Mouse (Mus musculus): ENCODE data around the gene Kdm7a. TPM values are rescaled to one million over a fixed set of nuclear protein-coding genes. Genes with fewer than 3 reads are reported as not detected.

Gene Kdm7a
- polyA plus RNA-seq, 1 experiment = 3.6 TPM

DNA sequence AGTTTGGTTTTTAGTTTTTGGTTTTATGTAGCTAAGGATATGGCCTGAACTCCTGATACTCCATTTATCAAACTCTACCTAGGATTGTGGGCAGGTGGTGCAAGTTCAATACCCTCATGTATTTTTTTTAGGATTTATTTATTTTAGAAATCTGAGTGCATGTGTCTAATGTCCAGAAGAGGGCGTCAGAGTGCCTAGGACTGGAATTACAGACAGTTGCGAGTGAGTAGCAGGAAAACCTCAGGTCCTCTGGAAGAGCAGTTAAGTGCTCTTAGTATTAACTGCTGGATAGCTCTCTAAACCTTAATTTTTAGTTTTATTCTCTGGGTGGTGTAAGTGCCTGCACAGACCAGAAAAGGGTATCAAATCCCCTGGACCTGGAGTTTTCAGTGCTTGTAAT lies 19.4 kb downstream of the Kdm7a start:
- no peak for TF ChIP-seq POLR2A (IDR thresholded peaks at IDR 0.05; ENCODE audit: low read depth, low read length)
- no peak for TF ChIP-seq CTCF (IDR thresholded peaks at IDR 0.05; ENCODE audit: extremely low read depth, insufficient read length, insufficient replicate concordance, low read depth, low read length)
- H3K4me3 ChIP-seq (ENCODE audit: low read depth, low read length) = no peak overlapping the region
- no peaks in the 10 kb centered on the region for H3K27me3 ChIP-seq (ENCODE audit: control insufficient read depth, insufficient read depth, low read length)
- peaks cover 12% of the 10 kb centered on the region; the same call in 1 of the 2 replicates for H3K4me1 ChIP-seq (ENCODE audit: control insufficient read depth, insufficient read depth, insufficient read length, low read length)
- no peak overlapping the region for H3K27ac ChIP-seq (ENCODE audit: insufficient read depth, low read depth, low read length)
- 0 out of 2 replicates have a peak, but pooled peaks cover 1% of the 10 kb centered on the region for H3K36me3 ChIP-seq (ENCODE audit: control insufficient read depth, insufficient read depth, low read length)
- WGBS = 22% methylated on average over 2 of the region's 2 CpGs

DNA sequence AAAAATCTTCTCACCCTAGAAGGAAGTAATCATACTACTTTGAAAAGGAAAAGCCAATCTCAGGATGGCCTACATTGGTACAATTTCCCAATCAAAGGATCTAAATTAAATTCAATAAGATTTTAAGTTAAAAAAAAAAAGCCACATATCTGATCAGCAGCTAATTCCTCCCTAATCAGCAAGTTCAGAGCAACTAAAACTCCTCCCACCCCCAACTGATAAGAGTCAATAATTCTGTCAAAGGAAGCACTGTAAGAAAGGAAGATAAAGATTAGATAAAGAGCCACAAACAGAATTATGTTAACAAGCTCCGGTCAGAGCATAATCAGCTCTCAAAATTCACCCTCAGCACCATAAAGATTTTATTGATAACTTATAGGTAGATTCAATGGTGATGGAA lies 37.5 kb downstream of the Kdm7a start:
- Histone ChIP-seq H3K27me3 (ENCODE audit: control insufficient read depth, insufficient read depth, low read length) (no peaks in the 10 kb centered on the region), H3K4me1 (ENCODE audit: control insufficient read depth, insufficient read depth, insufficient read length, low read length) (peaks cover 2% of the 10 kb centered on the region; the same call in 1 of the 2 replicates), H3K27ac (ENCODE audit: insufficient read depth, low read depth, low read length) (no peak overlapping the region), H3K36me3 (ENCODE audit: control insufficient read depth, insufficient read depth, low read length) (peaks cover 32% of the 10 kb centered on the region), H3K4me3 (ENCODE audit: low read depth, low read length) (no peak overlapping the region)
- TF ChIP-seq CTCF (IDR thresholded peaks at IDR 0.05; ENCODE audit: extremely low read depth, insufficient read length, insufficient replicate concordance, low read depth, low read length) = no peak
- no peak for TF ChIP-seq POLR2A (IDR thresholded peaks at IDR 0.05; ENCODE audit: low read depth, low read length)
- 31% methylated on average over 1 of the region's 1 CpGs for WGBS

DNA sequence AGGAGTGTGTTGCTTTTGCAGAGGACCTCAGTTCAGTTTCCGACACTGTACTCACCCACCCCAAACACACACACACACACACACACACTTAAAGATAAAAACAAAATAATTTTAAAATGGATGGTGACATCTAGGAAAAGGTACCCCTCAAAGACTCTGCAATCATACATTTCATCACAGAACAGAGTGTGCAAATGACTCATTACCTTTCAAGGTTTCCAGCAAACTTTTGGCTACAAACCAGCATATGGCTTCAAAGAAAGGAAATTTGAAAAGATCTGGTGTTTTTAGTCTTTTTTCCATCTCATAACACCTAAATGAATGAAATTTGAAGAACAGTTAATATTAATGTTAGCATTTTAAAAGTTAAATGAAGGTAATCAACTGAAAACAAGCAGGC lies 41.7 kb downstream of the Kdm7a start:
- no peaks in the 10 kb centered on the region for H3K27me3 ChIP-seq (ENCODE audit: control insufficient read depth, insufficient read depth, low read length)
- H3K4me1 ChIP-seq (ENCODE audit: control insufficient read depth, insufficient read depth, insufficient read length, low read length) = peaks cover 2% of the 10 kb centered on the region; the same call in 1 of the 2 replicates
- peaks cover 31% of the 10 kb centered on the region for H3K36me3 ChIP-seq (ENCODE audit: control insufficient read depth, insufficient read depth, low read length)
- no peak overlapping the region for H3K27ac ChIP-seq (ENCODE audit: insufficient read depth, low read depth, low read length)
- TF ChIP-seq POLR2A (IDR thresholded peaks at IDR 0.05; ENCODE audit: low read depth, low read length) = no peak
- H3K4me3 ChIP-seq (ENCODE audit: low read depth, low read length) = no peak overlapping the region
- WGBS = 100% methylated on average over 1 of the region's 1 CpGs

DNA sequence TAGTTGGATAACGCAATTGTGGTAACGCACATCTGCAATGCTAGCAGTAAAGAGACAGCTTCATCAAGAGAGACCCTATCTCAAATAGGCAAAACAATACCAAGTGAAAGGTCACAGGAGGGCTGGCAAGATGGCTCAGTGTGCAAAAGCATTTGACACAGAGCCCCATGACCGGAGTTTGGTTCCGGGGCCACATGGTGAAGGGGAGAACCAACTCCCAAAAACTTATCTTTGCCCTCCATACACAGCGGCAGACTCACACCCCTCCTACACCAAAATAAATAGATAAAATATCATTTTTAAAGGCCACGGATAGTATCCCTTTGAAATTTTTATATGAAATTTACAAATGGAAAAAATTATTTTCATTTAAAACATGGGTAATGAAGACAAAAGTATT lies 44.6 kb downstream of the Kdm7a start:
- H3K27ac ChIP-seq (ENCODE audit: insufficient read depth, low read depth, low read length) = no peak overlapping the region
- 94% methylated on average over 6 of the region's 6 CpGs for WGBS
- no peak overlapping the region for H3K4me3 ChIP-seq (ENCODE audit: low read depth, low read length)
- peaks cover 22% of the 10 kb centered on the region for H3K36me3 ChIP-seq (ENCODE audit: control insufficient read depth, insufficient read depth, low read length)
- no peaks in the 10 kb centered on the region for H3K4me1 ChIP-seq (ENCODE audit: control insufficient read depth, insufficient read depth, insufficient read length, low read length)
- no peak for TF ChIP-seq POLR2A (IDR thresholded peaks at IDR 0.05; ENCODE audit: low read depth, low read length)
- no peak for TF ChIP-seq CTCF (IDR thresholded peaks at IDR 0.05; ENCODE audit: extremely low read depth, insufficient read length, insufficient replicate concordance, low read depth, low read length)
- H3K27me3 ChIP-seq (ENCODE audit: control insufficient read depth, insufficient read depth, low read length) = no peaks in the 10 kb centered on the region

DNA sequence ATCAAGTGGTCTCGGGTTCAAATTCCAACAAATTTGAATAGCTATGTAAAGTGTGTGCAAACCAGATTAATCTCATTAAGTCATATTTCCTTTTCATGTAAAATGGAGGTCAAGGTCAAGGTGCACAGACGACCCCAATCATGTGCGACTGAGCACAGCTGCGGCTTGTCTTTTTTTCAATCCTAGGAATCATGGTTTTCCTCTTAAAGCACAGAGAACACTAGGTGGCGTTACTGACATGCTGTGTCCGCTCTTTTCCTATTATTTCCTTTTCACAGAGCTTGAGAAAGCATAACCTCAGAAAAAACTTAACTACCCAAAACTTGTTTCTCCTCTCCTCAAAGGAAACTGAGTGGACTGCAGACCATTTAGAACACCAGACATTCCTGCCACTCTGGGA lies 60.5 kb downstream of the Kdm7a start:
- H3K36me3 ChIP-seq (ENCODE audit: control insufficient read depth, insufficient read depth, low read length) = peaks cover 65% of the 10 kb centered on the region
- WGBS = 71% methylated on average over 6 of the region's 6 CpGs
- H3K4me3 ChIP-seq (ENCODE audit: low read depth, low read length) = no peak overlapping the region
- no peaks in the 10 kb centered on the region for H3K27me3 ChIP-seq (ENCODE audit: control insufficient read depth, insufficient read depth, low read length)
- TF ChIP-seq CTCF (IDR thresholded peaks at IDR 0.05; ENCODE audit: extremely low read depth, insufficient read length, insufficient replicate concordance, low read depth, low read length) (no peak), POLR2A (IDR thresholded peaks at IDR 0.05; ENCODE audit: low read depth, low read length) (no peak)
- H3K27ac ChIP-seq (ENCODE audit: insufficient read depth, low read depth, low read length) = no peak overlapping the region
- no peaks in the 10 kb centered on the region; the same call in 1 of the 2 replicates for H3K4me1 ChIP-seq (ENCODE audit: control insufficient read depth, insufficient read depth, insufficient read length, low read length)

DNA sequence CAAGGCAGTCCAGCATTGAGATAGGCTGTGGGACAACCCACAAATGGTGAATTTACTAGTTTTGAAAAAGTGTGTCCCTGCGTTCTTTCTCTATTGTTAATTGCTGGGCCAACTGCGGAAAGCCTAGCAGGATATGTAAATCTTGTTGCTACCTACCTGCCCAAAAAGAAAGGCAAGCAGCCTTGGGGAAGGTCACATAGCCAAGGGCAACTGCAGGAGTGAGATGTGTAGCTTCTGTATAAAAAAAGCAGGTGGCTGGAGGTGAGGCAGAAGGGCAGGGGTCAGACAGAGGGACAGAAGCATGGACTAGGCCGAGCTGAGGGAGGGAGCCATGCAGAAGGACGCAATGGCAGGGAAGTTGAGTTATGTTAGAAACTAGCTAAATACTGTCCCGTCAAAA lies 74.0 kb downstream of the Kdm7a start:
- whole genome bisulfite sequencing = 83% methylated on average over 5 of the region's 5 CpGs
- no peak overlapping the region for H3K4me3 ChIP-seq (ENCODE audit: low read depth, low read length)
- no peak for TF ChIP-seq POLR2A (IDR thresholded peaks at IDR 0.05; ENCODE audit: low read depth, low read length)
- TF ChIP-seq CTCF (IDR thresholded peaks at IDR 0.05; ENCODE audit: extremely low read depth, insufficient read length, insufficient replicate concordance, low read depth, low read length) = no peak
- H3K27me3 ChIP-seq (ENCODE audit: control insufficient read depth, insufficient read depth, low read length) = no peaks in the 10 kb centered on the region
- no peak overlapping the region for H3K27ac ChIP-seq (ENCODE audit: insufficient read depth, low read depth, low read length)
- no peaks in the 10 kb centered on the region for H3K4me1 ChIP-seq (ENCODE audit: control insufficient read depth, insufficient read depth, insufficient read length, low read length)
- peaks cover 20% of the 10 kb centered on the region for H3K36me3 ChIP-seq (ENCODE audit: control insufficient read depth, insufficient read depth, low read length)

DNA sequence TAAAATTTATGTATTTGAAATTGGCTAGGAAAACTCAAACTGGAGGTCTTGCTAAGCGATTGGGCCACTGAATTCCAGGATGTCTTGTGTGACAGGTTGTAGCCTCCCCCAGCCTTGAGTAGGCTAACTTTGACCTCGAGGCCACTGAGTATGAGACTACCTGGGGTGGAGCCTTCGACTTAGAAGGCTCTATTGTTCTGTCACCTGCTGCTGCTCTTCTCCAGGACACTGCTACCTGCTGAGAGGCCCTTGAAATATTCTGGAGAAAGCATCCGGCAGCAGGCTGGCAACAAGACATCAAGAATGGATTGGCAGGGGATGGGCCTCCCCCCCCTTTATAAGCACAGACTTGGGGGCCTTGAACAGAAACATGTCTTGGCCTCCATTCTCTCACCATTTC lies 75.1 kb downstream of the Kdm7a start:
- no peaks in the 10 kb centered on the region for H3K4me1 ChIP-seq (ENCODE audit: control insufficient read depth, insufficient read depth, insufficient read length, low read length)
- H3K4me3 ChIP-seq (ENCODE audit: low read depth, low read length) = no peak overlapping the region
- H3K27me3 ChIP-seq (ENCODE audit: control insufficient read depth, insufficient read depth, low read length) = no peaks in the 10 kb centered on the region
- WGBS = 44% methylated on average over 4 of the region's 4 CpGs
- TF ChIP-seq CTCF (IDR thresholded peaks at IDR 0.05; ENCODE audit: extremely low read depth, insufficient read length, insufficient replicate concordance, low read depth, low read length) (no peak), POLR2A (IDR thresholded peaks at IDR 0.05; ENCODE audit: low read depth, low read length) (no peak)
- H3K27ac ChIP-seq (ENCODE audit: insufficient read depth, low read depth, low read length) = no peak overlapping the region
- peaks cover 16% of the 10 kb centered on the region for H3K36me3 ChIP-seq (ENCODE audit: control insufficient read depth, insufficient read depth, low read length)

DNA sequence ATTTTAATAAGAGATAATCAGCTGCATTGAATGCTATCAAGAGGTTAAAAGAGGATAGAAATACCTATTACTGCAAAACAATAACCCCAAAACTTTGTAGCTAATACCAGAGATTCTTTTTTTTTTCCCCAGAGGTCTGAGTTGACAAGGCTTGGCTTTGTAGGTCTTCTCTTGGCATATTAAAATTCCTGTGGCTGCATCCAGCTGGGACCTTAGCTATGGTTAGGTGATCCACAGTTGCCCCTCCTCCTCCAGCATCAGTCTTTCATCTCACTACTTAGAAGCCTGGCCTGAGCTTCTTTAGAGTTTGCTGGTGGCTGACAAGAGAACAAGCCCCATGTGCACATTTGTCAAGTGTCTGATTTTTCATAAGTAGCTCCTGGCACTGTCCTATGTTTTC lies 81.9 kb downstream of the Kdm7a start:
- H3K4me1 ChIP-seq (ENCODE audit: control insufficient read depth, insufficient read depth, insufficient read length, low read length) = no peaks in the 10 kb centered on the region
- 0 out of 2 replicates have a peak, but pooled peaks cover 2% of the 10 kb centered on the region for H3K36me3 ChIP-seq (ENCODE audit: control insufficient read depth, insufficient read depth, low read length)
- no peak for TF ChIP-seq CTCF (IDR thresholded peaks at IDR 0.05; ENCODE audit: extremely low read depth, insufficient read length, insufficient replicate concordance, low read depth, low read length)
- no peak for TF ChIP-seq POLR2A (IDR thresholded peaks at IDR 0.05; ENCODE audit: low read depth, low read length)
- no peaks in the 10 kb centered on the region for H3K27me3 ChIP-seq (ENCODE audit: control insufficient read depth, insufficient read depth, low read length)
- H3K4me3 ChIP-seq (ENCODE audit: low read depth, low read length) = no peak overlapping the region
- no peak overlapping the region for H3K27ac ChIP-seq (ENCODE audit: insufficient read depth, low read depth, low read length)
